Comparison of ENCODE assay signal across 9 mouse cellular contexts in the genomic region with DNA sequence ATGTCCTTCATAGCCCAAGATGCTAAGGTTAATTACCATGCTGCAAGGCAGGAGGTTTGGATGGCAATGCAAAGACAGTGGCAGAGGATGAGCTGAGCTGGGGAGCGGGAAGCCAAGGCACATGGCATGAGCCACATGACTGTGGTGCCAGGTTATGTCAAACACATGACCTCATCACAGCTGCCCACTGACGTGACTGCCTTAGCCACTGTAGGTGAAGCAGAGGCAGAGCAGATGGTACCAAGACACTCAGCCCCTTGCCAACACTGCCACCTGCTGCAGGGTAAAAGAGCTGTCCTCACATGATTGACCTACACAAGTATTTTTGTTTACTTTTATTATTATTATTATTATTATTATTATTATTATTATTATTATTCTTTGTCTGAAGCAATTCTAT.
DNase-seq lines count a peak whose midpoint lies in the region; ATAC-seq lines count a peak whose summit lies in the region.
"Had no signal": no experiment of that assay in that cellular context is flagged by ENCODE, and none has a peak within 500 bp of the region (broad histone marks: within the 10 kb centered on the region; RNA-seq: fewer than 3 reads in every experiment).

No protein-coding gene starts in this region.

- DNase-seq in forebrain, embryonic 10.5 days (ENCODE audit: extremely low spot score, low spot score): no peak
- peak; percentile 44 for DNase-seq in neural tube, embryonic 11.5 days (ENCODE audit: low spot score)
- no peak for DNase-seq in neural tube, embryonic 10.5 days (ENCODE audit: extremely low spot score, low spot score)
- DNase-seq in cerebellum, adult 8-10 months: peak; percentile 14
- peak; percentile 50 for DNase-seq in heart, postnatal 4 days
- DNase-seq in lung, postnatal 14 days: peak; percentile 40
- DNase-seq in thymus, postnatal 0 days (ENCODE audit: low spot score): no peak

- no peaks in the 10 kb centered on the region for H3K9me3 ChIP-seq in forebrain, embryonic 16.5 days (ENCODE audit: control insufficient read depth, low read length)
- H3K9me3 ChIP-seq in forebrain, embryonic 10.5 days: no peaks in the 10 kb centered on the region
- no peaks in the 10 kb centered on the region for H3K9me3 ChIP-seq in neural tube, embryonic 11.5 days (ENCODE audit: control insufficient read depth, low read length)
- H3K9me3 ChIP-seq: embryonic facial prominence, embryonic 15.5 days had no signal

- H3K36me3 ChIP-seq in forebrain, embryonic 16.5 days (ENCODE audit: control insufficient read depth, insufficient read depth): no peaks in the 10 kb centered on the region
- no peaks in the 10 kb centered on the region for H3K36me3 ChIP-seq in forebrain, embryonic 10.5 days (replicated peaks)
- H3K36me3 ChIP-seq in neural tube, embryonic 11.5 days (ENCODE audit: control insufficient read depth, insufficient read depth, low read length): no peaks in the 10 kb centered on the region
- H3K36me3 ChIP-seq: embryonic facial prominence, embryonic 15.5 days had no signal

- no peak overlapping the region for H3K4me3 ChIP-seq in forebrain, embryonic 16.5 days (replicated peaks; ENCODE audit: low read length)
- H3K4me3 ChIP-seq in forebrain, embryonic 10.5 days: no peak overlapping the region
- no peak overlapping the region for H3K4me3 ChIP-seq in neural tube, embryonic 11.5 days (ENCODE audit: low read depth, low read length)
- H3K4me3 ChIP-seq: embryonic facial prominence, embryonic 15.5 days had no signal

- H3K27me3 ChIP-seq in forebrain, embryonic 16.5 days (replicated peaks; ENCODE audit: control insufficient read depth, insufficient read depth, low read length): no peaks in the 10 kb centered on the region
- no peaks in the 10 kb centered on the region for H3K27me3 ChIP-seq in forebrain, embryonic 10.5 days (ENCODE audit: poor library complexity, severe bottlenecking)
- H3K27me3 ChIP-seq in neural tube, embryonic 11.5 days (ENCODE audit: control insufficient read depth, insufficient read depth, low read length): no peaks in the 10 kb centered on the region
- H3K27me3 ChIP-seq: embryonic facial prominence, embryonic 15.5 days had no signal

- H3K9ac ChIP-seq in forebrain, embryonic 16.5 days (replicated peaks; ENCODE audit: low read depth, low read length): no peak overlapping the region
- no peak overlapping the region for H3K9ac ChIP-seq in neural tube, embryonic 11.5 days (ENCODE audit: low read length)
- H3K9ac ChIP-seq: embryonic facial prominence, embryonic 15.5 days had no signal

- ATAC-seq in forebrain, embryonic 16.5 days: 0 out of 2 replicates have a peak, but pooled peaks have one; percentile 23
- no peak for ATAC-seq in neural tube, embryonic 11.5 days (ENCODE audit: insufficient read depth, low FRiP score, low TSS enrichment)

- no peak overlapping the region for H3K4me2 ChIP-seq in forebrain, embryonic 16.5 days (ENCODE audit: low read length)
- H3K4me2 ChIP-seq in neural tube, embryonic 11.5 days (ENCODE audit: low read depth): no peak overlapping the region
- H3K4me2 ChIP-seq: embryonic facial prominence, embryonic 15.5 days had no signal

- H3K4me1 ChIP-seq in forebrain, embryonic 16.5 days (replicated peaks; ENCODE audit: control insufficient read depth, insufficient read depth, low read length): no peaks in the 10 kb centered on the region
- H3K4me1 ChIP-seq in forebrain, embryonic 10.5 days: peaks cover 8% of the 10 kb centered on the region
- H3K4me1 ChIP-seq in neural tube, embryonic 11.5 days (ENCODE audit: control insufficient read depth, insufficient read depth, low read length): no peaks in the 10 kb centered on the region
- H3K4me1 ChIP-seq: embryonic facial prominence, embryonic 15.5 days had no signal

- 57% methylated on average over 2 of the region's 2 CpGs for WGBS in forebrain, embryonic 16.5 days
- 86% methylated on average over 2 of the region's 2 CpGs for WGBS in forebrain, embryonic 10.5 days
- 63% methylated on average over 2 of the region's 2 CpGs for WGBS in neural tube, embryonic 11.5 days

- no peak overlapping the region for H3K27ac ChIP-seq in forebrain, embryonic 16.5 days (ENCODE audit: low read length)
- no peak overlapping the region for H3K27ac ChIP-seq in forebrain, embryonic 10.5 days
- H3K27ac ChIP-seq in neural tube, embryonic 11.5 days (ENCODE audit: low read depth, low read length): no peak overlapping the region
- H3K27ac ChIP-seq: embryonic facial prominence, embryonic 15.5 days had no signal

Comparison
In these comparisons a context has a peak if more than half of its experiments do, and no peak if none do; other contexts are left out.
1. DNase-seq: peak in neural tube, embryonic 11.5 days (single experiment), cerebellum, adult 8-10 months (single experiment), heart, postnatal 4 days (single experiment) and lung, postnatal 14 days (single experiment); none in forebrain, embryonic 10.5 days (single experiment), neural tube, embryonic 10.5 days (single experiment) and thymus, postnatal 0 days (single experiment).